Mouse (Mus musculus) left cerebral cortex, postnatal 36 days (tissue): Measurements from ENCODE around the gene Kcnab1. TPM values are rescaled to one million over a fixed set of nuclear protein-coding genes. Genes with fewer than 3 reads are reported as not detected.

Source experiments
- DNase-seq, 2 experiments: peaks; one replicate each; pipeline ENCODE4 v3.0.0; 2021 to 2022; ENCODE audit warnings: low spot score in 2 of 2, mixed read lengths in 1 of 2
- intact Hi-C: fragments of 180-260 bp; cut with DNase I; formaldehyde crosslinking; loops from one replicate; pipeline ENCODE4 v1.15.1; 2025
- total RNA-seq, 2 experiments: library from RNA; stranded (reverse); gene quantifications; 2 replicates each; pipeline ENCODE4 v1.2.3; 2021

Kcnab1 gene
- total RNA-seq, 2 experiments from 2014 or later, result 85.7 to 89.1 TPM

DNA sequence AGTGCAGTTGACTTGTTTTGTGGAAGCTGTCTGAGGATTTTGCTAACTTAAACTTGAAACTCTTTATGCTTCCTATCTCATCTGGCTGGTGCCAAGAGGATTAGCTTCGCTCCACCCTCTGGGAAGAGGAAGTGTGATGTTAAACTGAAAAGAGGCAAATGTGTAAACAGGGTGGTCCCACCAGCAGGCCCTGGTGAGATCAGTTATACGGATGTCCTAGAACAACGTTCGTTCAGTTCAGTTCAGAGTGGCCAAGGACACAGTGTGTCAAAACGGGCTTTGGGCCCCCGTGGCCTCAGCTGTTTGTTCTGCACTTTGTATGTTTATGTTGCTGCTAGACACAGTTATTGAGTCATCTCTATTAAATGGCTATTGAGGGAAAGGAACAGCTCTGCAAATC lies 246.3 kb downstream of the Kcnab1 start:
- DNase-seq, result no peak
- intact Hi-C loops, result no loop called here

DNA sequence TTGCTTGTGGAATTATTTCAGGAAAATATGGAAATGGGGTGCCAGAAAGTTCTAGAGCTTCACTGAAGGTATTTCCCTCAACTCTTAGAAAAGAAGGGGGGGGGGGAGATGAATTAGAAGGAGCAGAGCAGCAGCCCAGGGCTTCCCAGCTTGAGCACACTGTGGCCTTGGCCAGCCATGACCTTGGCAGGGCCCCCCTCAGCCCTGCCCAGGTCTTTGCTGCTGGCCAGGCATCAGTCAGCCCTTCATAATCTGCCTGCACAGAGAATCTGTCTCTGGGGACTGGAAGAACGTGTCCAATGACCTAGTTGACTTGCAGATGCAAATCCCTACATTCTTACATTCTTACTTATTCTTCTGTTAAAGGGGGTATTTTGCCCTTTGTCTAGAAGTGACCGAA lies 249.1 kb downstream of the Kcnab1 start:
- DNase-seq, result no peak
- intact Hi-C loops, result no loop called here

DNA sequence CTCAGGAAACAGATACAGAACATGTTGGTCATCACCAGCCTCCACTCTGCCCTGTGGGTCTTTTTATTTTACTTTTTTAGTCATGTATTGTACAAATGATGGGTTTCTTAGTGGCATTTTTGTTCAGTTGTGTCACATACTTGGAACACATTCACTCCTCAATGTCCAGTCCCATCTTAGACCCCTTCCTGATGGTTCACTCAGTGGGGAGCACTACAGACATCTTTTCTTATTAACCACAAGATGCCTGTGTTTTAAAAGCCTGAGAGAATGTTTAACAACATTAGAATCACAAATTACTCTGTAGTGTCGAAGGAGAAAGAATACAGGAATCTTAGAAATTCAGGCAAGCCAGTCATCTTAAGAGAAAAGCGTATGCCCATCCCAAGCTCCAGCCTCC lies 249.7 kb downstream of the Kcnab1 start:
- DNase-seq, result no peak
- intact Hi-C loops, result no loop called here

DNA sequence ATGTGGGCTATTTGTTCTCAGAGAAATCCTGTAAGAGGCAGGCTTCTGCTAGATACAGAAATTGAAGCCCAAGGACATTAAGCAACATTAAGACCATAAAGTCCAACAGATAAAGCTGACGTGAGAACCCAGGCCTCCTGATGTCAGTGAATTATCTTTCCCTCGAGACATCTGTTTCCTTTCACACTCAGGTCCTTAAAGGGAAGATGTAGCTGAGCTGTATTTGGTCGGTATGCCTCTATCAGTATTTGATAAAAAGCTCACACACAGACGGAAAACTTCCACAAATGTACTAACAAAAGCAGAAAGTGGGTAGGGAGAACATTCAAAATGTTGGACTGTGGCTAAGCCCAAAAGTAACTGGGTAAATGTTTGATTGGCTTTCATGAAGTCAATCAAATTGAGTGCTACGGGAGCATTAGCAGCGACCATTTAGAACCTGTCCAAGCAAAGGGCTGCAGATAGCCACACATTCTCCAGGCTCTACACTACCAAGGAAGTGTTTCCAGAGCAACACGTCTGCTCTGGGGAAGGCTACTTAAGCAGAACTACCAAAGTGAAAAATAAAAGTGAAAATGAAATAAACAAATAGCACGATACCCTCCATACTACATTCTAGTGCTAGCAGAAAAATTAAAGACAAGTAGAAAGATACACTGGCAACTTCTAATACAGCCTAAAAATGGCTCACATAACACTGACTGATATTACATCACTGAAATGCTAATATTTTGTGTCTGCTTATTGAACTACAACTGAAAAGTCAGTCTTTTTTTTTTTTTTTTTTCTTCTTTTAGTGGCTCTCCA lies 251.2 kb downstream of the Kcnab1 start:
- intact Hi-C loops, result no loop called here

DNA sequence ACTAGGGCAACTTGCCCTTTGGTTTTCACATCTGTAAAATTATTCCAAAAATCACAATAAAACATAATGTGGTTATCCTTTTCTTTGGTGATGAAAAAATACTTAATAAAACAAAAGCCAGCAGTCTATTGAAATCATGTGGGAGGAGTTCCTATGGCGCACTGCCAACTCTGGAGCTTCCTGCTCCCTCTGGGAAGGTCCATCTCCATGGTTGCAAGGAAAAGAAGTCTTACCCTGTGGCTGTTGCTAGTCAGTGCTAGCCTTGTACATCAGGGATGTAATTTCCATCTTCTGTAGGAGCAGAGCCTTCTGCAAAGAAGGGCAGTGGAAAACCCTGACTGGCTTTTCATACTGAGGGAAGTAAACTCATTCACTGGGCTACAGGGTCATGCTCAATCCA lies 254.3 kb downstream of the Kcnab1 start:
- no peak for DNase-seq
- intact Hi-C loops, result no loop called here

More for the DNA sequence above, 251.2 kb downstream of the Kcnab1 start:
- no peak for DNase-seq

DNA sequence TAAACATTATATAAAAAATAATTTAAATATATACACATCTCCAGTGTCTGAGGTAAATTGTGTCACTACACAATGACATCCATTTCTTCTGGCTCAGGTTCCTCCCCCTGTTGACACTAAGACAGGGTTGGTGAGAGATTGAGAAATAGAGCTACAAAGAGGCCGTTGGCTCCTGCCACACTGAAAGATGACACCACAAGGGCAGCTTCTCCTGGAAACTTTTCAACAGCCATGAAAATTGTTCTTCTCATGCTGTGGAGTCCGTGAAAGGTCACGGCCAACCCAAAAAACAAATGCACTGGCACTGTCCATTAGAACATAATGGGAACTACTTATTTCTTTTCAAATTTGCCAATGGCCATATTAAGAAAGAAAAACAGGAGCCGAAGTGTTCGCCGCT lies 256.0 kb downstream of the Kcnab1 start:
- intact Hi-C loops, result no loop called here
- no peak for DNase-seq

DNA sequence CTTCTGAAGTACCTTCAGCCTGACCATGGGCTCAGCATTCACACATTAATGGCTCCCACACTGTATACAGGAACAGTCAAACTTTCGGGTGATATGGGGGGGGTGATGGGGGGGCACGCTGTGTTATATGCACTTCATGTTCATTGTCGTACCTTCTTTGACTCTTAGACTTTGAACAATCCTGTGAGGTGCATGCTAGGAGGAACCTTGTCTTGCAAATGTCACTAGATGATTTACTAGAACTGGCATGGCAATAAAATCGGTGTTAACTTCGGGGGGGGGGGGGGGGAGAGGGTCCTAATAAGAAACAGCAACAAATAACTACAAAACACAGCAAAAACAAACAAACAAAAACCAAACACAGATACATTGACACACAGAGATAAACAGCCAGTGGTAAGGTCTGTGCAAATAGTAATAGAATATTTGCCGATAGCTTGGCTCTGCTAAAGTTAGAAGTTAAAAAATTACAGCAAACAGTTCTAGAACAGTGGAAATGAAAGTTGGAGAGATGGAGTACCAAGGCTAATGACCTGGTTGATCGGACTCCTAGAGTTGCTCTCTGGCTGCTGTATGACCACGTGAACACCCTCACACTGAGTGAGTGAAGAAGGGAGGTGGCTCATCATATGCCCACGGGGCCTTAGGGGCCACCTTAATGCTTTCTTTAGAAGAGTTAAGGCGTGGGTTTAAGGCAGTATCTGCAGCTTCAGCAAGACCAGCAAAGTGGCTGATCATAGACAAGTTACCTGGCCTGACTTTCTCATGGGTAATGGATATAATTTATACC lies 256.9 kb downstream of the Kcnab1 start:
- intact Hi-C loops, result no loop called here
- no peak for DNase-seq

DNA sequence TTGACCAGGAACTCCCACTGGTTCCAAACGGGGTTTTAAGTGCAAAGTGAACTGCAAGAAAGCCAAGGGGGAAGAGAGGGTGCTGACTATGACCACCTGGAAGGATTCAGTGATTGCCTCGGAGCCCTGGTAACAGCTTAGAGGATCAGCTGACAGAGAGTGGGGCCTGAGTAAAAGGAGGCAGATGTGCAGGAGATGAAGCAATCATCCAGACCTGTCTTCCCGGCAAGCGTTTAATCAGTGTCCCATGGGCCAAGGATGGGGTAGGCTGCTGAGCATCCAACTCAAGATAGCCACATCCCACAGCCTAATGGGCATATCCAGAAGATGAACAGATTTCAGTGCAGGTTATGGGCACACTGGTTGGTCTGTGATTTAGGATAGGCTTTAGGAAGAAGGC lies 258.8 kb downstream of the Kcnab1 start:
- DNase-seq, result no peak
- intact Hi-C loops, result no loop called here

DNA sequence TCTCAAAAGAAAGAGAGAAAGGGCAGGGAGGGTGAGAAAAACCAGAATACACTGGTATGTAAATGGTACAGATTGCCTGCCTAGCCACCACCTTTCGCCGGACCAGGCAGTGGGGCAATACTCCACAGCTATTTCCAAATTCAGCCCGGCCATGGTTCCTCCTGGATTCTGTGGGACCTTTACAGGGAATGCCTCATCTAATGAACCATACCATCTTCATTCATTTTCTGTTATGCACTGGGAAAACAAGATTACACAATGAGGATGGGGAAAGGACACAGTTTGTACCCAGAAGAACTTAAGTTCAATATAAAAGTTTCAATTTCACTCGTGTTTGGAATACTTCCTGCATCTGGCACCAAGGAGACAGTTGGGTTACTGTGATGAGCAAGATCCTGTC lies 263.4 kb downstream of the Kcnab1 start:
- DNase-seq, result no peak
- intact Hi-C loops, result no loop called here

DNA sequence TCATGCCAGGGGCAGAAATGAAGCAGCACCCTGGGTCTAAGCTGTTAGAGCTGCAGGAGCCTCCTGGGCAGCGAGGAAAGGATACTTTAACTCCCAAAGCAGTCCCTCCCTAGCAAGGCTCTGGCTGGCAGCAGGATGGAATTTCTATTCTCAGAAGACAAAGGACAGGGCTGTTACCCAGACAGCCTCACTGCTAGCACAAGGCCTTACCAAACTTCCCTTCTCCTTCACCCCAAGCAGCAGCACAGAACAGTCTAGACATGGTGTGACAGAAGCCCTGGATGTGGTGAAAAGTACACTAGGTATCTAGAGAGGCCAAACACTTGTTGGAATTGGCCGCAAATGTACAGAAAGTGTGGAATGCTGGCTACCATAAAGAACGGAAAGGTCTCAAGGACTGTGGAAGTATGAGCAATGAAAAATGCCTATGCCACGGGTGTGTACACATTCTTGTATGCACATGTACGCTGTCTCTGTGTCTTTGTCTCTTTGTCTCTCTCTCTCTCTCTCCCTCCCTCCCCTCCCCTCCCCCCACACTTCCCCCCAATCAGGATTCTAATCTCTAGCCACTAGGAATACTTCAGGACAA lies 264.5 kb downstream of the Kcnab1 start:
- DNase-seq, result no peak
- intact Hi-C loops, result no loop called here

DNA sequence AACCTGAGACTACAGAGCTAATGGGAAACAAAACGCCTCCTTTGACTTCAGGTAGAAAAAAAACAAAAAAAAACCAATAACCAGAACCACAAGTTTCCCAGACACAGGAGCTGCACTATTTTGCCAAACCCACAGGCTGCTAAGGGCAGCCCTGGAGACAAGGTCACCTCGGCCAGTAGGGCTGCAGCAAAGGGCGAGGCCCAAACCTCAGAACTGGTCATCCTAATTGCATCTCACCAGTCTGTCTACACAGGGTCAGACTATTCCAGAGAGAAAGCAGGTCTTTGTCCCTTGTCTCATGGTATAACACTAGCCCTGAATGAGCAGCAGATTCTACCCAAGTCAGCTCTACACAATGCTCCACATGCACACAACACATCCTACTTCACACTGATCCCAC lies 265.5 kb downstream of the Kcnab1 start:
- intact Hi-C loops, result no loop called here
- no peak for DNase-seq

DNA sequence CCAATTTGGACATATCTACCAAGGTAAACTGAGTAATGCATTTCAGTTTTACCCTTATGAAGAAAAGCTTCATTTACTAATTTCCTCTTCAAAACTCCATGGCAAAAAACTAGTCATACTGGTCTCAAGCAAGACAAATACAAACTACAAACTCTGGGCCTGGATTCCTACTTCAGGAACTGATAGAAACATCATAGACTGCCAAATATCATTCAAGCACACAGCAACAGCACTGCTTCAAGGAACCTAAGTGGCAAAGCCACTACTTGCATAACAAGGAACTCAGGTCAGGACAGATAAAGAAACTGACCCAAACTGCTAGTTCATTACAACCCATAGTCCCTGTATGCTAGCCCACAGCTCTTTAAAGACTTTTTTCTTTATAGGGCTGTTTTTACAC lies 269.5 kb downstream of the Kcnab1 start:
- intact Hi-C loops, result no loop called here

DNA sequence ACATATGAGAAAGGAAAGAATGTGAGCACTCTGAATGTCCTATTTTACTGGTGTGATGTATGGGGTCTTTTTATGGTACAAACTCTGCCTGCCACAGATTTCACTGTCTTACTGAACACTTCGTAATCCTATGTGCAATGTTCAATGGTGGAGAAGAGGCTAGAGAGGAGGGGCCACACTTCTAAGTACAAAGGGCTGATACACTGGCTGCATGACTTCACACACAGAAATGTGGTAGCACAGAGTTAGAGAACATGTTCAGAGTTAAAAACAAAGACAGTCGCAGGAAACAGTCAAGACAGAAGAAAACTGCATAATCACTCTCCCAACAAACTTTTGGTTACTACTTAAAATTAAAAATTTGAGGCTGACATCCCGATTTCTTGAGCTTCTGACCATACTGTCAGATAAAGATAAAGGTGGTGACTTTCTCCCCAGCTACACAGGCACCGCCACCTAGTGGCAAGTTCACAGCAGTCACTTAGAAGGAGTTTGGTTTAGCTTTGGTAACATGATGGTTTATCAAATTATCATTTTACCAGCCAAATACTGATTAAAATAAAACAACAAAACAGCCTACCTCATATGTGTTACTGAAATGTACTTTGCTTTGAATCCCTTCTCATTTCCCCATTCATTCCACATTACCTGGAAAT lies 270.8 kb downstream of the Kcnab1 start:
- no peak for DNase-seq
- intact Hi-C loops, result loop anchor here (5.0 kb wide), 1 partner anchor 482 kb away; no protein-coding TSS in a partner anchor

More for the DNA sequence above, 269.5 kb downstream of the Kcnab1 start:
- no peak for DNase-seq

DNA sequence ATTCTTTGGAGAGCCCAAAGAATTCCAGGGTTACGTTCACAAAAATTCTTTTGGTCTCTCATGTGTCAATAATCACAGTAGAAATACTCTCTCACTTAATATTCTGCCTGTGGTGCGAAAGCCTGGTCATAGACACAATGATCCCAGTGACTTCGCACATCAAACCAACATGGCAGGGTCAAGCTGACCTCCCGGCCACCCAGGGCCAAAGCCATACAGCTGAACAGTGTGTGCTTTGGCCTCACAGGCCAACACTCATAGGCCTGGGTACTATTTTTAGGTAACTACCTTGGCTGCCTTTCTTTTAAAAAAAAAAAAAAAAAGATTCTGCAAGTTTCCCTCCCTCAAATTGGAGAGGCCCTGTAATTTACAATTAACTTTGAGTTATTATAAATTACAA lies 271.9 kb downstream of the Kcnab1 start:
- DNase-seq, result no peak

DNA sequence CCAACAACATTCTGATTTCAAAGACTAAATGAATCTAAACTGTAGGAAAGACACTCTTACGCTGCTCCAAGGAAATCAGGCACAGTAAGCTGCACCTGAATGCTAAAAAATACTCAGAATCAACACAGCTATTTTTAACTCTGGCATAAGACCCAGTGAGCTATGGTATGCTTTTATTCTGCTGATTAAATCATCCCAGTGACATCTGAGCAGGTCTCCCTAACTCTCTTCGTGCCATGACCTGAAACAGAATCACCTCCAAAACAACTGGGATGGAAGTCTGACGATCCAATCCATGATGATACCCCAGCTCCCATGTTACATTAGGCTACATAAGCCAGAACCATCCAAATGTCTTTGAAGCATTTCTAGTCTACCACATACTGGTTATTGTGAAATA lies 275.2 kb downstream of the Kcnab1 start:
- no peak for DNase-seq
- intact Hi-C loops, result loop anchor here (5.0 kb wide), 1 partner anchor 478 kb away; no protein-coding TSS in a partner anchor

More for the DNA sequence above, 271.9 kb downstream of the Kcnab1 start:
- intact Hi-C loops, result loop anchor here (5.0 kb wide), 1 partner anchor 481 kb away; no protein-coding TSS in a partner anchor

DNA sequence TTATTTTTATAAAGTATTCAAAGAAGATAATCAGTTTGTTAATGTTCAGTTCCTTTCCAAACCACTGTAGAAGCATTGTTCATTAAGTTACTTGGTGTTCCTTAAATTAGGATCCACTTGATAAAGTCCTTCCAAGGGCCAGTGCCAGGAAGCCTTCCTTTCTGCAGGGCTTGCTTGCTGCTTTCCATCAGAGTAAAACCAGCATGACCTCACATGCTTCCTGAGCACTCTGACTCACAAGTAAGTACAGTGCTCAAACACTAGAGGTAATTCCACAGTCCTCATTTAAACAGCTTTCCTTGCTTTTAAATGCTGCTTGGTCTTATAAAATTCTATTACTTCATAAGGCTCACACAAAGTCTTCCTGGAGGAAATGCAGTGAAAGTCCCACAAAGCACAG lies 276.6 kb downstream of the Kcnab1 start:
- intact Hi-C loops, result loop anchor here (5.0 kb wide), 1 partner anchor 547 kb away; no protein-coding TSS in a partner anchor
- no peak for DNase-seq

DNA sequence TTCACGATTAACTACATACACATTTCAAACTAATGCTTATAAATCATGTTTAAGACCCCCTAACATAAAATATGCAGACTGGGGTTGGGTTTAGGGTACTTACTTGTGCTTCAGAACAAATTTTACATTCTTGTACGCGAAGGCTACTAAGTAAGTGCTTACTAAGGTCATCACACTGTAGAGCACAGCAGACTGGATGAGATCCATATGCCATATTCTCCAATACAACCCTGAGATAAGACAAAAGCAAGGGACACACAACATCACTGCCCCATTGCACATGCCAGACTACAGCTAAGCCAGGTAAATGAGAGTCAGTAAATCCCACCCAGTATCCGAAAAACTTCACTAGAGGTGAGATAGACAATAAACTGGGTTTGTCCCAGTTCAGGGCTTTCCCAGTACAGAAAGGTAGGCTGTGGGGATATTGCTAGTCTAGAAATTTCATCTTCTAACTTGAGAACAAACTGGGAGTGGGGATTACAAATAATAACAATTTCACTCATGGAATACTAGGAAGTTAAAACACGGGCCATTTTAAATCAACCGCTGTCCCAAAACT lies 282.1 kb downstream of the Kcnab1 start:
- no peak for DNase-seq
- intact Hi-C loops, result loop anchor here (2.0 kb wide), 1 partner anchor 137 kb away; the partner anchor contains the start of gene Tiparp

DNA sequence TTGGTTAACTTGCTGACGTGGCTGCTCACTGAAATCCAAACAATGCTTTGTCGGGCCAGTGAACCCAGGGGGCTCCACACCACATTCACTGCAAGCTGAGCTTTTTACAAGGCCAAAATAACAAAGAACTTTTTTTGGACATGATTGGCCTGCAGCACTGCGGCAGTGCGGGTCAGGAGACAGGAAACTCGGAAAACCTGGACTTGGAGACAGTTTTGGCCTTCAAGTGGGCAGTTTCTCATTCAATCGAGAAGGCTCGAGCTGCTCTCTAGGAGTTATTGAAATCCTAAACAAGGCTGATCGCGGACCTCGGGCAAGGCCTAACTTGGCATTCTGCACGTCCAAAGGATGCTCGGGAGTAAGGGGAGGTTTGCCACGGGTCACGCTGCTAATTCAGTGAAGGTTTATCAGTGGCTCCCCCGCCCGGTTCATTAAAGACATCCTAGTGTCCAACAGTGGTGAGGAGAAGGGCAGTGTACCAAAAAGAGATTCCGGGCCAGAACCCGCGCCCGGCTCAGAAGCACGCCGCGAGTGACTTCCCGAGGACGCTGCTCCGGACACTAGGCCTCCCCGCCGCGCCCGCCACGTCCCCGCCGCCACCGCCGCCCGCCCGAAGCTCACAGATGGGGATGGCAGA lies 282.7 kb downstream of the Kcnab1 start:
- DNase-seq, result peak; percentile 10 to 13
- intact Hi-C loops, result loop anchor here (2.0 kb wide), 1 partner anchor 137 kb away; the partner anchor contains the start of gene Tiparp

DNA sequence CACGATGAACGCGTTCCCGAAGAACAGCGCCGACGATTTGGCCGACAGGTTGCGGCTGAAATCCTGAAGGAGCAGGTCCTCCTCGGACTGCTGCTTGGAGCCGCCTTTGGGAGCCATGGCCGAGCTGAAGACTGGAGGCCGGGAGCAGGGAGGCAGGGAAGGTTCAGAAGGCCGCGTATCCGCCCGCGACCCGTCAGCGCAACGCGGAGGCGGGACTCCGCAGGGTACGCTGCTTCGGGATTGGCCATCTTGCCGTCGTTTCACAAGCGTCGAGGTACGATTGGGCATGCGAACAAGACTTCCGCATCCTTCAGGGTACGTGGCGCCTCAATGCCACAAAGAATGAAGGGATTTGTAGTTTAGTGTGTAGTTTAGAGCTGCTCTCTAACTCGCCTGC lies 283.2 kb downstream of the Kcnab1 start, which contains the start of gene Ssr3:
Gene Ssr3 (minus strand): TSS at position 203 of the 397 bp plus-strand sequence.
- peak; percentile 97 for DNase-seq
- intact Hi-C loops, result no loop called here
